Mouse (Mus musculus) kidney, postnatal 0 days (tissue): ENCODE results near the gene Btnl2. TPM values are rescaled to one million over a fixed set of nuclear protein-coding genes. Genes with fewer than 3 reads are reported as not detected.

Experiments used
- ATAC-seq: fragments of 200-750 bp; cut with Nextera tagmentation; replicated peaks from 2 replicates; pipeline ENCODE4 v1.8.0; 2017; ENCODE audit warnings: low read depth, moderate number of reproducible peaks, moderate TSS enrichment, moderate library complexity; ENCODE audit not compliant: low FRiP score
- DNase-seq: peaks from one replicate; pipeline ENCODE4 v3.0.0-alpha.2; 2016; ENCODE audit warnings: low spot score
- H3K27ac ChIP-seq: fragments of 300-500 bp; sonication (generic); 2 replicates; pipeline ENCODE4 v1.5.1; 2014; ENCODE audit warnings: mild to moderate bottlenecking
- H3K27me3 ChIP-seq: fragments of 300-500 bp; sonication (generic); 2 replicates; pipeline ENCODE4 v1.6.1; 2014; ENCODE audit warnings: low read length, mixed read lengths; ENCODE audit not compliant: insufficient read depth
- H3K36me3 ChIP-seq: fragments of 300-500 bp; sonication (generic); 2 replicates; pipeline ENCODE4 v1.6.1; 2014; ENCODE audit warnings: low read length, mixed read lengths; ENCODE audit not compliant: insufficient read depth
- H3K4me1 ChIP-seq: fragments of 300-500 bp; sonication (generic); replicated peaks from 2 replicates; pipeline ENCODE4 v1.6.1; 2014; ENCODE audit warnings: antibody characterized with exemption, low read length, mixed read lengths; ENCODE audit not compliant: insufficient read depth
- H3K4me2 ChIP-seq: fragments of 300-500 bp; sonication (generic); 2 replicates; pipeline ENCODE4 v1.6.1; 2014; ENCODE audit warnings: mild to moderate bottlenecking, low read length, moderate library complexity, mixed read lengths
- H3K4me3 ChIP-seq: fragments of 300-500 bp; sonication (generic); replicated peaks from 2 replicates; pipeline ENCODE4 v1.5.1; 2014; ENCODE audit warnings: low read depth, low read length
- H3K9ac ChIP-seq: fragments of 300-500 bp; sonication (generic); 2 replicates; pipeline ENCODE4 v1.6.1; 2014; ENCODE audit warnings: low read depth, low read length
- H3K9me3 ChIP-seq: fragments of 300-500 bp; sonication (generic); replicated peaks from 2 replicates; pipeline ENCODE4 v1.6.1; 2016; ENCODE audit warnings: low read length, inconsistent platforms, mixed read lengths
- CTCF ChIP-seq: IDR thresholded peaks from 2 replicates; pipeline ENCODE4 v1.5.1; 2016; ENCODE audit warnings: antibody characterized with exemption, low read depth, mild to moderate bottlenecking, moderate library complexity
- WGBS: fragments of 180-500 bp; shearing (Covaris S2); extraction: QIAGEN DNeasy Blood & Tissue Kit; methylation state at CpG from one replicate; pipeline ENCODE4 v1.1.7; 2014; 5-methylcytosine and 5-hydroxymethylcytosine counted together
- polyA plus RNA-seq: library from polyadenylated mRNA; unstranded; fragments of >200 nt; fragmentation: Nextera tagmentation; extraction: Ambion mirVana; gene quantifications from 2 replicates; pipeline ENCODE4 v1.2.1, GENCODE M21; 2015

Gene Btnl2
- polyA plus RNA-seq, 1 experiment from 2014 or later: 0.04 TPM

GRCm38 (mm10) chr17:34362954-34363546 is 8.4 kb downstream of the Btnl2 start:
- Histone ChIP-seq H3K27me3 (no peaks in the 10 kb centered on the region), H3K4me2 (no peak overlapping the region), H3K9me3 (no peaks in the 10 kb centered on the region), H3K4me3 (no peak overlapping the region), H3K4me1 (no peaks in the 10 kb centered on the region), H3K9ac (no peak overlapping the region), H3K36me3 (no peaks in the 10 kb centered on the region), H3K27ac (no peak overlapping the region)
- no peak for ATAC-seq
- TF ChIP-seq CTCF: no peak
- no peak for DNase-seq
- 82% methylated on average over 15 of the region's 15 CpGs for WGBS

- 80% methylated on average over 3 of the region's 3 CpGs for WGBS
- Histone ChIP-seq H3K4me1 (no peaks in the 10 kb centered on the region), H3K4me2 (no peak overlapping the region), H3K27ac (no peak overlapping the region), H3K9ac (no peak overlapping the region), H3K4me3 (no peak overlapping the region), H3K27me3 (no peaks in the 10 kb centered on the region), H3K9me3 (no peaks in the 10 kb centered on the region), H3K36me3 (no peaks in the 10 kb centered on the region)
- ATAC-seq (no peak), DNase-seq (no peak)
- TF ChIP-seq CTCF: peak; percentile 16; the same call in 1 of the 2 replicates
Measured at GRCm38 (mm10) chr17:34363676-34364310, 9.2 kb downstream of the Btnl2 start.

- ATAC-seq (no peak), DNase-seq (no peak)
- no peak overlapping the region for H3K4me2 ChIP-seq
- no peak overlapping the region for H3K27ac ChIP-seq
- TF ChIP-seq CTCF: no peak
- no peaks in the 10 kb centered on the region for H3K9me3 ChIP-seq
- no peaks in the 10 kb centered on the region for H3K36me3 ChIP-seq
- no peaks in the 10 kb centered on the region for H3K27me3 ChIP-seq
- WGBS: 61% methylated on average over 10 of the region's 10 CpGs
- H3K4me1 ChIP-seq: no peaks in the 10 kb centered on the region
- H3K9ac ChIP-seq: no peak overlapping the region
- H3K4me3 ChIP-seq: no peak overlapping the region
Measured at GRCm38 (mm10) chr17:34365031-34365430, 10.4 kb downstream of the Btnl2 start.

GRCm38 (mm10) chr17:34370563-34370962 is 15.9 kb downstream of the Btnl2 start:
- no peak overlapping the region for H3K9ac ChIP-seq
- ATAC-seq (no peak), DNase-seq (no peak)
- no peaks in the 10 kb centered on the region for H3K4me1 ChIP-seq
- no peak overlapping the region for H3K4me2 ChIP-seq
- H3K4me3 ChIP-seq: no peak overlapping the region
- no peak for TF ChIP-seq CTCF
- H3K27me3 ChIP-seq: no peaks in the 10 kb centered on the region
- no peaks in the 10 kb centered on the region for H3K36me3 ChIP-seq
- H3K27ac ChIP-seq: no peak overlapping the region
- WGBS: 80% methylated on average over 4 of the region's 4 CpGs
- no peaks in the 10 kb centered on the region for H3K9me3 ChIP-seq

GRCm38 (mm10) chr17:34373055-34373709 is 18.6 kb downstream of the Btnl2 start:
- Histone ChIP-seq H3K27ac (no peak overlapping the region), H3K4me2 (no peak overlapping the region), H3K36me3 (no peaks in the 10 kb centered on the region), H3K4me1 (no peaks in the 10 kb centered on the region), H3K4me3 (no peak overlapping the region), H3K9ac (no peak overlapping the region), H3K27me3 (no peaks in the 10 kb centered on the region), H3K9me3 (no peaks in the 10 kb centered on the region)
- WGBS: 63% methylated on average over 6 of the region's 6 CpGs
- ATAC-seq: no peak
- no peak for DNase-seq
- no peak for TF ChIP-seq CTCF

- 77% methylated on average over 2 of the region's 2 CpGs for WGBS
- H3K4me1 ChIP-seq: no peaks in the 10 kb centered on the region
- no peak within 1 kb of the TSS for H3K9ac ChIP-seq
- no peaks in the 10 kb centered on the region for H3K9me3 ChIP-seq
- no peak for TF ChIP-seq CTCF
- H3K4me3 ChIP-seq: no peak within 1 kb of the TSS
- H3K36me3 ChIP-seq: no peaks in the 10 kb centered on the region
- no peak for ATAC-seq
- no peak within 1 kb of the TSS for H3K27ac ChIP-seq
- H3K4me2 ChIP-seq: no peak within 1 kb of the TSS
- no peaks in the 10 kb centered on the region for H3K27me3 ChIP-seq
- DNase-seq: no peak
Measured at GRCm38 (mm10) chr17:34376847-34377246, 22.2 kb downstream of the Btnl2 start, which contains the start of gene Btnl1. Gene Btnl1, plus strand, starts transcription at chr17:34377132.
